Mouse (Mus musculus): Measurements from ENCODE around the gene Prss23.

GRCm38 (mm10) chr7:89477294-89477999 lies 49.5 kb downstream of the Prss23 start:
- TF ChIP-seq CTCF (IDR thresholded peaks at IDR 0.05; ENCODE audit: borderline replicate concordance, control insufficient read depth, extremely low read depth, insufficient read depth, low read length, poor library complexity) (no peak), POLR2A (IDR thresholded peaks at IDR 0.05; ENCODE audit: control insufficient read depth, extremely low read depth, insufficient read depth, low read length, poor library complexity) (no peak)
